Mouse (Mus musculus) regulatory T cell (primary cell): ENCODE data around the gene Il18.

ENCODE experiments used
- in situ Hi-C: fragments of 300-600 bp; cut with MboI, MseI; formaldehyde crosslinking; loops from one replicate; pipeline ENCODE4 v1.15.1; 2025; ENCODE audit warnings: high pct_unique_total_duplicates

Gene Il18

GRCm38 (mm10) chr9:50554241-50555093 is at the start of gene Il18:
TSS of gene Il18 (plus strand) at chr9:50554827.
- in situ Hi-C loops, result no loop called here

- in situ Hi-C loops, result no loop called here
These were observed 49.2 kb upstream of the Il18 start for GRCm38 (mm10) chr9:50505405-50505804.

GRCm38 (mm10) chr9:50507570-50507969 is 47.1 kb upstream of the Il18 start:
- in situ Hi-C loops, result no loop called here

GRCm38 (mm10) chr9:50515462-50515861 is 39.2 kb upstream of the Il18 start:
- in situ Hi-C loops, result no loop called here

- in situ Hi-C loops, result no loop called here
These were observed 35.8 kb upstream of the Il18 start for GRCm38 (mm10) chr9:50518781-50519180.

- in situ Hi-C loops, result loop anchor here (10.0 kb wide), 1 partner anchor 186 kb away; no protein-coding TSS in a partner anchor
These were observed 33.9 kb upstream of the Il18 start for GRCm38 (mm10) chr9:50520748-50521147.

- in situ Hi-C loops, result loop anchor here (10.0 kb wide), 1 partner anchor 187 kb away; no protein-coding TSS in a partner anchor
These were observed 33.1 kb upstream of the Il18 start for GRCm38 (mm10) chr9:50521562-50521961.

GRCm38 (mm10) chr9:50522574-50522973 is 32.1 kb upstream of the Il18 start:
- in situ Hi-C loops, result loop anchor here (10.0 kb wide), 1 partner anchor 188 kb away; no protein-coding TSS in a partner anchor

- in situ Hi-C loops, result loop anchor here (5.0 to 10.0 kb wide), 2 partner anchors 68 to 190 kb away; no protein-coding TSS in a partner anchor
These were observed 29.7 kb upstream of the Il18 start for GRCm38 (mm10) chr9:50524936-50525335.

- in situ Hi-C loops, result loop anchor here (5.0 to 10.0 kb wide), 2 partner anchors 68 to 191 kb away; no protein-coding TSS in a partner anchor
These were observed 29.0 kb upstream of the Il18 start for GRCm38 (mm10) chr9:50525585-50525984.

- in situ Hi-C loops, result loop anchor here (5.0 to 10.0 kb wide), 2 partner anchors 71 to 193 kb away; no protein-coding TSS in a partner anchor
These were observed 26.8 kb upstream of the Il18 start for GRCm38 (mm10) chr9:50527860-50528259.

- in situ Hi-C loops, result loop anchor here (5.0 to 10.0 kb wide), 2 partner anchors 71 to 194 kb away; no protein-coding TSS in a partner anchor
These were observed 26.2 kb upstream of the Il18 start, which contains the start of gene Pts for GRCm38 (mm10) chr9:50528293-50528892. TSS of gene Pts (minus strand) at chr9:50528724.

- in situ Hi-C loops, result loop anchor here (10.0 kb wide), 1 partner anchor 1546 kb away; the partner anchor contains the start of gene Usp28
These were observed 23.7 kb upstream of the Il18 start for GRCm38 (mm10) chr9:50530890-50531289.

GRCm38 (mm10) chr9:50533328-50533727 is 21.3 kb upstream of the Il18 start:
- in situ Hi-C loops, result loop anchor here (10.0 kb wide), 1 partner anchor 1549 kb away; the partner anchor contains the start of gene Usp28

GRCm38 (mm10) chr9:50533791-50534190 is 20.8 kb upstream of the Il18 start:
- in situ Hi-C loops, result loop anchor here (10.0 kb wide), 1 partner anchor 1549 kb away; the partner anchor contains the start of gene Usp28

GRCm38 (mm10) chr9:50535930-50536329 is 18.7 kb upstream of the Il18 start:
- in situ Hi-C loops, result loop anchor here (10.0 kb wide), 1 partner anchor 1551 kb away; the partner anchor contains the start of gene Usp28

GRCm38 (mm10) chr9:50536603-50537135 is 18.0 kb upstream of the Il18 start:
- in situ Hi-C loops, result loop anchor here (10.0 kb wide), 1 partner anchor 1552 kb away; the partner anchor contains the start of gene Usp28

GRCm38 (mm10) chr9:50537295-50537694 is 17.3 kb upstream of the Il18 start:
- in situ Hi-C loops, result loop anchor here (10.0 kb wide), 1 partner anchor 1552 kb away; the partner anchor contains the start of gene Usp28

GRCm38 (mm10) chr9:50540170-50540569 is 14.5 kb upstream of the Il18 start:
- in situ Hi-C loops, result no loop called here

GRCm38 (mm10) chr9:50542401-50542800 is 12.2 kb upstream of the Il18 start:
- in situ Hi-C loops, result no loop called here

- in situ Hi-C loops, result loop anchor here (5.0 kb wide), 1 partner anchor 39 kb away; no protein-coding TSS in a partner anchor
These were observed 6.7 kb upstream of the Il18 start for GRCm38 (mm10) chr9:50547859-50548478.
